Mouse (Mus musculus) olfactory bulb, adult 2 months (tissue): ENCODE measurements around the gene Grip1.

Experiments used
- CTCF ChIP-seq: fragments of 200-500 bp; IDR thresholded peaks from 2 replicates; pipeline ENCODE4 v1.5.1; 2012; ENCODE audit warnings: low read depth, mild to moderate bottlenecking, low read length, moderate library complexity; ENCODE audit not compliant: insufficient read depth
- POLR2A ChIP-seq: fragments of 200-500 bp; IDR thresholded peaks from 2 replicates; pipeline ENCODE4 v1.6.1; 2012; ENCODE audit warnings: mild to moderate bottlenecking, low read depth, low read length, moderate library complexity; ENCODE audit not compliant: insufficient read depth

- TF ChIP-seq POLR2A (no peak), CTCF (no peak)
Measured at GRCm38 (mm10) chr10:119666386-119666785, 212.8 kb downstream of the Grip1 start.
